Mouse (Mus musculus) gastrocnemius, postnatal 4 days (tissue): ENCODE measurements at regions not wholly inside any gene's neighbourhood (a gene's known extent, or its start where the extent isn't known, plus 50 kb on each side); places are given as distances from the start of the nearest gene placed in this dataset.
A peak's percentile ranks its signal among the peaks of the same experiment; 100 is the strongest.

Source experiments
- DNase-seq, 2 experiments: peaks; one replicate each; pipeline ENCODE4 v3.0.0; 2021 to 2022; ENCODE audit warnings: low spot score in 2 of 2, mixed read lengths in 2 of 2

DNA sequence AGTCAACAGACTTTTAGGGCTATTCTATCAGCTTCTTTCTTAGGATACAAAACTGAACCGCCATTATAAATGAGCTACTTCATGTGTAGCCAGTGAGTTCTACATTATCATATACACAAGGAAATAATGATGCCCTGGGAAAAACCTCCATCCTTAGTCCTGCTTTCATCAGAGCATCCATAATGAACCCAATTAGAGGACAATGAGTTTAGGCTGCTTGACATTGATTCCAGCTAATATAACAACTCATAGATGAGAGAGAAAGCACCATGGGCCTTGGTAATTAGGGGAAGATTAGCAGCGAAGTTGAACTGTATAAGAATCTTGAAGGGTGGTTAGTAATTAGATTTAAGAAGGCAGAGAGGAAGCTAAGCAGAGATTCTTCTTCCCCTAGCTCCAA lies 405.7 kb downstream of the Ipmk start:
- DNase-seq = no peak

DNA sequence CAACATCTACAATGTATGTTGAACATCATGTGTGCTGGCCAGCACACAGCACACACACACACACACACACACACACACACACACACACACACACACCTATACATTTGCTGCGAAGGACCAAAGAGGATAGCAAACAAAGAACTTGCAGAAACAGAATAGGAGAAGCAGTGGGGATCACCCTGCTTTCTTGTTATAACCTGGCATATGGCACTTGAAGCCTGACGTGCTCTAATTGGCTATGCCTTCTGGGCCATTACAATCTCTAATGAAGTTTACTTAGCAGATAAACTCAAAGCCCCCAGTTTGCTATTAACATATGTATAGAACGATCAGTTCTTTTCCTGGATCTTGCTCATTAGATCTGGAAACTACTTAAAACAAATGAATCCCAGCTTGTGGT lies 407.2 kb downstream of the Ipmk start:
- DNase-seq = no peak

DNA sequence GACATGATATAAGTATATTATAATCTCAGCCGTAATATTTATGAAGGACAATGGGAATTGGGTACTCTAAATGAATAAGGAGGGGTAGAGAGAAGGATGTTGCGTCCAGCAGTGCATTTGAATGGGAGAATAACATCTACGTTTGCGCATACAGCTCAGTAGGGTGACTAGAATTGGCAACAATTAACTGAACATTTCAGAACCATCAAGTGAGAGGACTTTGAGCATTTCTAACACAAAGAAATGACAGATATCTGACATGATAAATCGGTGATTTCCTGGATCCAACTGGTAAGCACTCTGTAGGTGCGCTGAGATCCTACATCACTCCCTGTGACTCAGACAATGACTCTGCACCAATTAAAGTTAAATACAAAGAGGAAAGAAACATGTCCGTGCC lies 431.3 kb downstream of the Ipmk start:
- DNase-seq = no peak

DNA sequence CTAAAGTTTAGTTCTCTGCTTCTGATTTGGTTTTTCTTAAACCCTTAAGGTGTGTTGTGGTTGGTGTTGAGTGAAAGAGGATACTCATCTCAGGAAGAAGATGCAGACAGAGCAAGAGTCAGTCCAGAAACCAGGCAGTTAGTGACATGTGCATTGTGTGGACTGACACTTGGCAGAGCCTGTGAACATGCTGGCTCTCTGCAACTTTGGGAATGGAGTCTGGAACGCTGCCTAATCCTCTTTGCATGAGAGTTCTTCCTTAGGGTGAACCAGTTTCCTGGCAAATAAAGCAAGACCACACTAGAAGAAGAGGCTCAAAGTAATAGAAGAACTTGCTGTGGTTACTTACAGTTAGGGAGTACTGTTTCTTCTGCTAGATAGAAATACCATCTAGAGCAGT lies 441.7 kb downstream of the Ipmk start:
- no peak for DNase-seq

DNA sequence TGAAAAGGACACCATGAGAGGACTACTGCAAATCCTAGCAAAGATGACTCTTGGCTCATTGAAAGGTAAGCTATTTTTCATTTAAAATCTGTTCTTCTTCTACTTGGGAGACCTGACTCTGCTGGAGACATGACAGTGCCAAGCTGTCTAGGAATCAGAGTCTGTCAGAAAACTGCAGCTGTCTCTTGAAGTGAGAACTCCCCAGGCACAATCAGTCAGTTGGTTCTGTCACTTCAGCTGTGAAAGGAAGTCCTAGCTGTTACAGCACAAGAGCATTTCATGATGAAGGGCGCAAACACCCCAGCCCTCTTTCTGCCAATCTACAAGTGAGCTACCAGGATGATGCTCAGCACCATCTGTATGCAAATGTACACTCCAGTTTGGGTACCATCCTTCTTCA lies 442.4 kb downstream of the Ipmk start:
- DNase-seq = no peak

DNA sequence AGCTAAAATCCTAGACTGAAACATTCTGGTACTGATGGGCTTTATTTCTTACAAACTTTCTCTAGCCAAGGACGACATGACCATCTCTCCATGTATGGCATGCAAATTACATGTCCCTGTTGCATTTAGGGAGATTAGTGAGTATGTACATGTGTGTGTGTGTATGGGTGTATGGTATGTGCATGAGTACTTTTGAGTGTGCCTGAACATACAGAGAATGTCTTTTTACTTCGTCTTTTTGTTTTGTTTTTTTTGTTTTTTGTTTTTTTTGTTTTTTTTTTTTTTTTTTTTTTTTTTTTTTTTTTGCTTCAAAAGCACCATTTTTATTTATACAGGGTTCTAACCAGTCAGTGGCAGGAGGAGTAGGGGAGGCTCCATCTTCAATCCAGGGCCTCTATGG lies 451.1 kb downstream of the Ipmk start:
- no peak for DNase-seq

DNA sequence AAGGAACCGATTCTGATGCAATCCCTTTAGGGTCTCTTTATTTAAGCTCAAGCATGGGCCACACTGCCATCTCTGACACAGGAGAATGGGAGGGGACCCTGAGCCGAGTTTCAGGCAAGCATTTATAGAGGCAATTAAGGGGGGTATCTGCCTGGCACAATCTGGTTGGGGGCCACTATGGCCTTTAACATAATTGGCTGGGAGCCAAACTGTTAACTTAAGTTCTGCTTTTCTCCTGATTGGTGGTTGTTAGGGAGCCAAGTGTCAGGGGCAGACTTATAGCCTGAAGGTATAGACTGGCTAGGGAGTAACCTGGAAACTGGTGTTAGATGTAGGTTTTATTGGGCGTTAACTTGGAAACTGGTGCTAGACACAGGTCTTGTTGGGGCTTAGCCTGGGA lies 454.9 kb downstream of the Ipmk start:
- no peak for DNase-seq

DNA sequence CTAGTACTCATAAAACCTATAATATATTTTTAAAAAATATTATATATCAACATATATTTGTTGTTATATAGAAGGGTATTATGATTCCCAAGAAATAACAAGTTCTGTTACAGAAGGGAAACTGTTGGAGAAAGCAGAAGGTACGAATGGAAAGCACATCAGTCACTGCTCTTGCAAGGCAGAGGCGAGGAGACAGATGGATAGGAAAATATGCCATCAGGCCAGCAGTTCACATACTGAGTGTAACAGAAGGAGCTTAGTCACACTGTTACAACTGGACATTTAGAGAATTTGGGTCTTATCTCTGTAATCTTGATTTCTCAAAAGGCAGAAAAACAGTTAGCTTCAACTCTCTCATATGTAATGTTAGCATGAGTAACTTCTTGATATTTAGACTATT lies 485.1 kb downstream of the Ipmk start:
- DNase-seq = no peak

DNA sequence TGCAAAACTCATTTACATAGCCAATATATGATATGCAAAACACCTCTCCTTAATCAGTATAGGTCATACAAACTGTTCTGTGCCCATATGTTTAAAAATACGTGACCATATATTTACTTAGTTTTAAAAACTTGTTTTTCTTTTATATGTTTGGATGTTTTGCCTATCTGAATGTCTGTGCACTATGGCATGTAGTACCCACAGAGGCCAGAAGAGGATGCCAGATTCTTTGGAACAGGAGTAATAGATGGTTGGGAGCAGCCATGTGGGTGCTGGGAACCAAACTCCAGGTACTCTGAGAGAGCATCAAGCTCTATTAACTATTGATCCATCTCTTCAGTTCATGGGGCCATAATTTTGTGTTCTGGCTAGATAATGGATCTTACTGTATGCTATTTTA lies 487.5 kb downstream of the Ipmk start:
- DNase-seq = no peak

DNA sequence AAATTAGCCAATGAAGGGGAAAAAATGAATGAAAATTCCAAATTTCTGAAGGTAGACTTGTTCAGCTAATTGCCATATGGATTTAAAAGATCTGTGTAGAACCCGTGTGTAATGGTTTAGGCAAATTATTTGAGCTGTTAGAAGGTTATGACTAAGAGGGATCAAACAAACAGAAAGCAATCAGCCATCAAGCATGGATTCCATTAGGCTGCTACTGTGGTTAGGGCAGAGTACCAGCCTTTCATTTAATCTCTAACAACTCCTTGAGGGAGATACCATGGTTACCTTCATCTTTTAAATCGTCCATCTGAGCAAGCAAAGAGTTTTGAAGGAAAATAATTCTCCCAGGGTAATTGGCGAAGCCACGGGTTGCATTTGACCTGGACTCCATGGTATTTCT lies 509.5 kb downstream of the Ipmk start:
- DNase-seq = no peak

DNA sequence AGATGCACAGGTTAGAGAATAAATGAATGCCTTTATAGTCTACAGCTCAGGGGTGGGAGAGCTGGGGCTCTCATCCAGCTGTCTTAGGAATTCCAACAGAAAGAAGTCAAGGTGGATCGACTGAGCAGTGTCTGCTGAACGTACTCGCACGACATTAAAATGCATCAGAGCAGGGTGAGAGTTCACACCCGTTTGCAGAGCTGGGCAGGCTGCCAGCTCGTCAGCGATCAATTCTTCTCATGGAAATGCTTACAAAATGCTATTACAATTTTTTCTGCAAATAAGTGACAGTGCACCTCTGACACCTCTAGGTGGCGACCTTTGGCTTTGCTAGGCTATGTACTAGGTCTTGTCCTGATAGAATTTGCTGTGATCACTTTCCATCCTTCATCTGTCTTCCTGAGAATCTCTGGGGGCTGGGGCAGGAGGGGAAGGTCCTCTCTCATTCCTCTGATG lies 510.0 kb downstream of the Ipmk start:
- peak in 1 of 2 experiments; percentile 9 for DNase-seq

DNA sequence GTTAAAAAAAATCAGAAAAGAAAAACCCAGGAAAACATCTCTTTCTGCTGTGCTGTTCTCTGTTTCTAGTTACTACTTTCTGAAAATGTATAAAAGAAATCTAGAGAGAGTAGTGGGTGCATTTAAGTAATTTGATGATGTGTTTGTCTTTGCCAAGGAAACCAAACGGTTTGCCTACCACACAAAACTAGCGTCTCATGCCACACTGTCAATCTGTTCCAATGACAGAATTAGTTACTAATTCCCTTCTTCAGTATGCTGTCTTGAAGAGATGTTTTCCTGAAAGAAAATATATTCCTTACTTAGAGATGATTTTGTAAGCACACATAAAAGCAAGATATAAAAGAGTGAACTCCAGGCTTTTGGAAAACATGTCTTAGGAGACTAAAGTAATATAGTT lies 546.2 kb downstream of the Ipmk start:
- no peak for DNase-seq

DNA sequence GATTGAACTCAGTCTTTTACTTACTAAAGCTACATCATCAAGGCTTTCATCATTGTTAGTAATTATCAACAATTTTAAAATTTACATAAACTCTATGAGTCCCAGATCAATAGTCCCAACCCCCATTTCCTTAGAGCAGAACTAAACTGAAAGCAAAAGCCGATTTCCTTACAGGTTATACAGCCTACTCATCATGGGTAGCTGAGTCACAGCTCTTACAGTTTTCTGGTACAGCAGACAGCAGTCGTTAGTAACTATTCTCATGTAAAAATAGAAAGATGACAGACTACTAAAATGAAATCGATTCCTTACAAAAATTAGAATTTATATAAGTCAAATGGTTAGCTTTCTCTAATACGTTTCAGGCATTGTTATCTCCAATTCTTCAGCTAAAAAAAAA lies 557.5 kb downstream of the Ipmk start:
- no peak for DNase-seq
